Mouse (Mus musculus) kidney, embryonic 14.5 days (tissue): ENCODE measurements around the gene Noc2l. TPM values are rescaled to one million over a fixed set of nuclear protein-coding genes. Genes with fewer than 3 reads are reported as not detected.

Experiments used
- ATAC-seq: fragments of 200-750 bp; cut with Nextera tagmentation; 2 replicates; pipeline ENCODE4 v1.8.0; 2017; ENCODE audit warnings: moderate number of reproducible peaks, mild to moderate bottlenecking, moderate TSS enrichment, moderate library complexity; ENCODE audit not compliant: low FRiP score, low TSS enrichment
- H3K27ac ChIP-seq: fragments of 300-500 bp; sonication (generic); 2 replicates; pipeline ENCODE4 v1.5.1; 2014; ENCODE audit warnings: low read depth, mild to moderate bottlenecking, low read length, moderate library complexity, mixed read lengths
- H3K27me3 ChIP-seq: fragments of 300-500 bp; sonication (generic); 2 replicates; pipeline ENCODE4 v1.6.1; 2014; ENCODE audit warnings: mild to moderate bottlenecking, low read length; ENCODE audit not compliant: control insufficient read depth, insufficient read depth
- H3K36me3 ChIP-seq: fragments of 300-500 bp; sonication (generic); 2 replicates; pipeline ENCODE4 v1.6.1; 2014; ENCODE audit warnings: low read length, mixed read lengths; ENCODE audit not compliant: control insufficient read depth, insufficient read depth
- H3K4me1 ChIP-seq: fragments of 300-500 bp; sonication (generic); 2 replicates; pipeline ENCODE4 v1.6.1; 2014; ENCODE audit warnings: low read length, mixed read lengths; ENCODE audit not compliant: control insufficient read depth, insufficient read depth
- H3K4me2 ChIP-seq: fragments of 300-500 bp; sonication (generic); replicated peaks from 2 replicates; pipeline ENCODE4 v1.6.1; 2014; ENCODE audit warnings: low read depth, mild to moderate bottlenecking, low read length
- H3K4me3 ChIP-seq: fragments of 300-500 bp; sonication (generic); 2 replicates; pipeline ENCODE4 v1.5.1; 2014; ENCODE audit warnings: mild to moderate bottlenecking, low read length
- H3K9ac ChIP-seq: fragments of 300-500 bp; sonication (generic); 2 replicates; pipeline ENCODE4 v1.6.1; 2014; ENCODE audit warnings: low read depth, mild to moderate bottlenecking, low read length, moderate library complexity
- H3K9me3 ChIP-seq: fragments of 300-500 bp; sonication (generic); 2 replicates; pipeline ENCODE4 v1.6.1; 2016; ENCODE audit warnings: low read length; ENCODE audit not compliant: control insufficient read depth
- WGBS: fragments of 180-500 bp; shearing (Covaris S2); extraction: QIAGEN DNeasy Blood & Tissue Kit; methylation state at CpG from one replicate; pipeline ENCODE4 v1.1.7; 2014; 5-methylcytosine and 5-hydroxymethylcytosine counted together
- polyA plus RNA-seq: library from polyadenylated mRNA; unstranded; fragments of >200 nt; fragmentation: Nextera tagmentation; extraction: Ambion mirVana; gene quantifications from 2 replicates; pipeline ENCODE4 v1.2.1, GENCODE M21; 2014

Gene Noc2l
- polyA plus RNA-seq, 1 experiment from 2014 or later = 109 TPM

- Histone ChIP-seq H3K9me3 (no peaks in the 10 kb centered on the region), H3K4me2 (peak within 1 kb of the TSS; percentile 85), H3K9ac (peak within 1 kb of the TSS; percentile 91), H3K4me3 (peak within 1 kb of the TSS; percentile 82), H3K27ac (peak within 1 kb of the TSS; percentile 95), H3K36me3 (peaks cover 25% of the 10 kb centered on the region; the same call in 1 of the 2 replicates), H3K4me1 (peaks cover 39% of the 10 kb centered on the region), H3K27me3 (no peaks in the 10 kb centered on the region)
- 1% methylated on average over 23 of the region's 88 CpGs for WGBS
- peak; percentile 85 for ATAC-seq
These were observed 38.5 kb upstream of the Noc2l start, which contains the start of gene Agrn for GRCm38 (mm10) chr4:156197131-156197828. Gene Agrn (minus strand): TSS chr4:156197488.

DNA sequence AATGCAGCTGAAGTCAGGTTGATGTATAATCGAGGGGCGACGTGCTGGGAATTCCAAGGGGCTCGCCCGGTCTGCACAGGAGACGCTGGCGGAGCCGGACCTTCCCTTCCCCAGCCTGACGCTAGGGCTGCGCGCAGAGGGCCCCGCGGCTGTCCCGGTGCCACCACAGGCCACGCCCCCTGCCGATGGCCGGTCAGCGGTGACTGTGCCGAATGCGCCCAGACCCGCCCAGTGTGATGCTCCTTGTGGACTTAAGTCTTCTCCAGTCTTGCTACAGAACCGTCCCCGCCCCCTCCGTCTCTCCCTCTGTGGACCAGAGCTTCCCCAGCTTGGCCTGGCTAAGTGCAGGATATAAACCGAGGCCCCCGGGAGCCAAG is 38.0 kb upstream of the Noc2l start:
- H3K27ac ChIP-seq = peak overlapping the region; percentile 95
- H3K9ac ChIP-seq = peak overlapping the region; percentile 63; the same call in 1 of the 2 replicates
- H3K4me3 ChIP-seq = peak overlapping the region; percentile 82
- ATAC-seq = peak; percentile 93
- peak overlapping the region; percentile 55 for H3K4me2 ChIP-seq
- no peaks in the 10 kb centered on the region for H3K9me3 ChIP-seq
- whole genome bisulfite sequencing = under 1% methylated on average over 22 of the region's 26 CpGs
- peaks cover 19% of the 10 kb centered on the region; the same call in 1 of the 2 replicates for H3K36me3 ChIP-seq
- no peaks in the 10 kb centered on the region for H3K27me3 ChIP-seq
- peaks cover 34% of the 10 kb centered on the region for H3K4me1 ChIP-seq

GRCm38 (mm10) chr4:156200623-156201475 is 35.0 kb upstream of the Noc2l start, which contains the start of gene Isg15:
Gene Isg15 (minus strand): TSS chr4:156200818.
- no peak for ATAC-seq
- WGBS = 56% methylated on average over 10 of the region's 10 CpGs
- H3K4me1 ChIP-seq = peaks cover 4% of the 10 kb centered on the region

GRCm38 (mm10) chr4:156202462-156202893 is 33.3 kb upstream of the Noc2l start:
- no peaks in the 10 kb centered on the region for H3K36me3 ChIP-seq
- H3K9ac ChIP-seq = no peak overlapping the region
- ATAC-seq = no peak
- WGBS = 47% methylated on average over 12 of the region's 12 CpGs
- peak overlapping the region; percentile 50 for H3K4me3 ChIP-seq
- H3K27me3 ChIP-seq = no peaks in the 10 kb centered on the region; the same call in 1 of the 2 replicates
- peak overlapping the region; percentile 88 for H3K4me2 ChIP-seq
- H3K4me1 ChIP-seq = no peaks in the 10 kb centered on the region
- no peak overlapping the region for H3K27ac ChIP-seq
- H3K9me3 ChIP-seq = no peaks in the 10 kb centered on the region

More at GRCm38 (mm10) chr4:156200623-156201475, 35.0 kb upstream of the Noc2l start, which contains the start of gene Isg15:
- no peak within 1 kb of the TSS for H3K4me2 ChIP-seq
- H3K36me3 ChIP-seq = no peaks in the 10 kb centered on the region
- H3K27me3 ChIP-seq = no peaks in the 10 kb centered on the region; the same call in 1 of the 2 replicates
- H3K4me3 ChIP-seq = no peak within 1 kb of the TSS
- H3K9ac ChIP-seq = no peak within 1 kb of the TSS
- no peaks in the 10 kb centered on the region for H3K9me3 ChIP-seq
- no peak within 1 kb of the TSS for H3K27ac ChIP-seq

DNA sequence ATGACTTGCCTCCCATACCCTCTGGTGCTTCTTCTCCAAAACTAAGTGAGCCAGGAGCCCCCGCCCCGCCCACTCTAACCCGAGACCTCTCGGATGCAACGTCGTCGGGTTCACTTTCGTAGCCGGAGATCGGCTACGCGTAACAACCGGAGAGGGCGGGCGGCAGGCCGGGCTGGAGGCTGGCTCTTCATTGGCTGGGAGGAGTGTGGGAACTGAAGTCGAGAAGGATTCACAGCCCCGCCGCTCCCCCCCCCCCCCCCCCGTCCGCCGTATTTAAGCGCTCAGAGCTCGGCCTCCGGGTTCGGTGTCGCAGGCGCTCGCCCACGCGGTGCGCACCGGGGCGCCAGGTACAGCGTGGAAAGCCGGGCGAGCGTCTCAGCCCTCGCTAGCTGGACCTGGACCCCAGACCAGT is 32.8 kb upstream of the Noc2l start, which contains the start of gene AW011738:
Gene AW011738 (plus strand): TSS at position 304 of the 412 bp plus-strand sequence.
- Histone ChIP-seq H3K4me1 (no peaks in the 10 kb centered on the region), H3K9ac (peak within 1 kb of the TSS; percentile 65), H3K27ac (peak within 1 kb of the TSS; percentile 12; the same call in 1 of the 2 replicates), H3K4me2 (peak within 1 kb of the TSS; percentile 88), H3K4me3 (peak within 1 kb of the TSS; percentile 50), H3K27me3 (no peaks in the 10 kb centered on the region; the same call in 1 of the 2 replicates), H3K36me3 (no peaks in the 10 kb centered on the region), H3K9me3 (no peaks in the 10 kb centered on the region)
- ATAC-seq = peak; percentile 82
- WGBS = under 1% methylated on average over 25 of the region's 39 CpGs

- Histone ChIP-seq H3K4me2 (peak overlapping the region; percentile 88), H3K9me3 (no peaks in the 10 kb centered on the region), H3K36me3 (no peaks in the 10 kb centered on the region), H3K27me3 (no peaks in the 10 kb centered on the region; the same call in 1 of the 2 replicates), H3K27ac (peak overlapping the region; percentile 12; the same call in 1 of the 2 replicates), H3K4me1 (no peaks in the 10 kb centered on the region), H3K9ac (peak overlapping the region; percentile 65), H3K4me3 (peak overlapping the region; percentile 50)
- under 1% methylated on average over 49 of the region's 49 CpGs for WGBS
- peak; percentile 50 for ATAC-seq
These were observed 32.2 kb upstream of the Noc2l start for GRCm38 (mm10) chr4:156203413-156204131.

- Histone ChIP-seq H3K27ac (no peak overlapping the region), H3K36me3 (no peaks in the 10 kb centered on the region), H3K9me3 (no peaks in the 10 kb centered on the region), H3K4me2 (no peak overlapping the region), H3K27me3 (no peaks in the 10 kb centered on the region; the same call in 1 of the 2 replicates), H3K4me3 (no peak overlapping the region), H3K9ac (no peak overlapping the region), H3K4me1 (no peaks in the 10 kb centered on the region)
- no peak for ATAC-seq
- WGBS = 82% methylated on average over 4 of the region's 4 CpGs
These were observed 26.9 kb upstream of the Noc2l start for GRCm38 (mm10) chr4:156208872-156209271.

GRCm38 (mm10) chr4:156209963-156210635 is 25.7 kb upstream of the Noc2l start:
- no peaks in the 10 kb centered on the region for H3K27me3 ChIP-seq
- no peak overlapping the region for H3K9ac ChIP-seq
- H3K36me3 ChIP-seq = no peaks in the 10 kb centered on the region
- no peak overlapping the region for H3K4me2 ChIP-seq
- no peaks in the 10 kb centered on the region for H3K9me3 ChIP-seq
- no peak for ATAC-seq
- H3K4me3 ChIP-seq = no peak overlapping the region
- H3K4me1 ChIP-seq = no peaks in the 10 kb centered on the region
- 71% methylated on average over 13 of the region's 13 CpGs for WGBS
- no peak overlapping the region for H3K27ac ChIP-seq
